Mouse (Mus musculus) layer of hippocampus, postnatal 14 days (tissue): ENCODE data around the gene Klhl23. TPM values are rescaled to one million over a fixed set of nuclear protein-coding genes. Genes with fewer than 3 reads are reported as not detected.
A peak's percentile ranks its signal among the peaks of the same experiment; 100 is the strongest.

Experiments used
- DNase-seq, 2 experiments: peaks; one replicate each; pipeline ENCODE4 v3.0.0; 2021 to 2022; ENCODE audit warnings: low spot score in 2 of 2, mixed read lengths in 1 of 2
- total RNA-seq, 2 experiments: library from RNA; stranded (reverse); gene quantifications; 2 replicates each; pipeline ENCODE4 v1.2.3; 2021

Klhl23 gene
- total RNA-seq, 2 experiments from 2014 or later: 60.8 to 63.5 TPM

DNA sequence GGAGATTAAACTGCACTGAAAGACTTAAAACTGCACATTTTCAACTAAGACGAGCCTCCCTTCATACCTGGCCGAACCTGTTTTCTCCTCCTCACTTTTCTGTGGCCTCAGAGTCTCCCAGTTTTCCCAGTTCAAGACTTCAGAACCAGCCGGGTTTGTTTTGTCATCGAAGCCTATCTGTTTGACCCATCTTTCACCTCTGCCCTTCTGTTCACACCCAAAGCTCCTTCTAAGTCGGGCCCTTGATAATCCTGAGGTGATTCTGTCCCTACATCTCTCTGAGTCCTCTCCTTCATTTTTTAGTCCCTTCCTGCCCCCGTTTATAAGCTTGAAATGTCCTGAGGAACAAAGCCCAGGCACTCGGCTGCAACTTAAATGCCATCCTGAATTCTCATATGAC, 6.3 kb downstream of the Klhl23 start:
- no peak for DNase-seq

DNA sequence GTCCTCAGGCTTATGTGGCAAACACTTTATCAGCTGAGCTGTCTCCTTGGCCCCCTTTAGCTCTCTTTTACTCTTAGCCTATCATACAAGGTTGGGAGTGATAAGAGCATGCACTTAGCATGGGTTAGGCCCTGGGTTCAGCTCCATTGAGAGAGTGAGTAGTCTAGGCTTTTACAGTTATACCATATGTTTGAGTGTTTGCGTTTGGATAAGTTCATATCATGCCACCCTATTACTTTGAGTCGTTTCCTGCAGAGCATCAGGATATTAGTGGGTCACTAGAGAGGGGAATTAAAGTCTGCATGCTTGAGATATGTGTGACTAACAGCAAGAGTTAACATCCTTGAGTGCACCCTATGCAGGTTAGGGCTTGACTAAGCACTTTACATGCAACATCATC, 7.9 kb downstream of the Klhl23 start:
- no peak for DNase-seq

DNA sequence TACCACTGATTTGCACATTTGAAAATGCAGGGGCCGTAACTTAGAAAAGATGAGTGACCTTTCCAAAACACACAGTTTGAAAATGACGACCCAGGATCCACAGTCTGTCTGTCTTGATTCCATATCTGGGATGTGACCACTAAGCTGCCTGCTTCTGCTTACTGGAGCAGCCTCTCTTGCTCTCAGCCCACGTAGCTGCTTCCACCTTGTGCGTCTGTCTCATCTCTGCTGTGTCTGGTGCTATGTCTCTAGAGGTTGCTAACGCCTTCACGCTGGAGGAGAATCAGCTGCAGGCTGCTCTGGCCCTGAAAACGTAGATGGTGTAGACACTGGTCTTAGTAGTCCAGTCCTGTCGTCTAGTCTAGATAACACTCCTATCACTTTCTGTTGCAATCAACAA, 8.4 kb downstream of the Klhl23 start:
- DNase-seq: no peak

DNA sequence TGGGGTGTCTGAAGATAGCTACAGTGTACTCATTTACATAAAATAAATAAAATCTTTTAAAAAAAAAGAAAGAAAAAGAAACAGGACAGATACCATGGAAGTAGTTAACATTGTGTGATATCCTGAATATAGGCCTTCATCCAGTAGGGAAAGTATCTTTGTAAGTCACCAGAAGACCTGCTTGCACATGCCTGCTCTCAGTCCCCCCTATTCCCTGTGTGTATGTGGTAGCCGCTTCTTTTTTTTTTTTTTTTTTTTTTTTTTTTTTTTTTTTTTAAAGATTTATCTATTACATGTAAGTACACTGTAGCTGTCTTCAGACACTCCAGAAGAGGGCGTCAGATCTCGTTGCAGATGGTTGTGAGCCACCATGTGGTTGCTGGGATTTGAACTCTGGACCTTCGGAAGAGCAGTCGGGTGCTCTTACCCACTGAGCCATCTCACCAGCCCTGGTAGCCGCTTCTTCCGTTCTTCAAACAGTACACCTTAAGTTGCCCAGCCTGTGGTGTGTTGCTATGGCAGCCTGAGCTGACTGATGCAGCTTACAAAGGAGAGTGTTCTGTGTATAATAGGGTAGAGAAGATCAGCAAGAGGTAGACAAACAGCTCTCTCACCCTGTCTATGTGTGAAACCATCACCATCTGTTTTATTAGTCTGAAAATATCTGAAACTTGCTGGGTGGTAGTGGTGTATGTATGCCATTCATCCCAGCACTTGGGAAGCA, 15.7 kb downstream of the Klhl23 start:
- DNase-seq: no peak

DNA sequence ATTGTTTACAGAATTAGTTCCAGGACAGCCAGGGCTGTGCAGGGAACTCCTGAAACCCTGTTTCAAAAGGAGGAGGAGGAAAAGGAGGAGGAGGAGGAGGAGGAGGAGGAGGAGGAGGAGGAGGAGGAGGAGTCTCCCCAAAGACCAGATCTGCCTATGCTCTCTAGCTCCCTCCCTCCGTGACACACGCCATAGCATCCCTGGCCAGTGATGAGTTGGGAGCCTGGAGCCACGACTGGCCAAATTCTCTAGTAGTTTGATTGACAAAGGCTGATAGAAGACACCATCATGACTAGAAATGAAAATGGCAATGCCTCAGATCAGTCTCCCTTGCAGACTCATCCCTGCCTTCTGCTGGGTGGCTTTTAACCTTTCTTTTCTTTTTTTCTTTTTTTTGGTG, 16.3 kb downstream of the Klhl23 start:
- DNase-seq: no peak

DNA sequence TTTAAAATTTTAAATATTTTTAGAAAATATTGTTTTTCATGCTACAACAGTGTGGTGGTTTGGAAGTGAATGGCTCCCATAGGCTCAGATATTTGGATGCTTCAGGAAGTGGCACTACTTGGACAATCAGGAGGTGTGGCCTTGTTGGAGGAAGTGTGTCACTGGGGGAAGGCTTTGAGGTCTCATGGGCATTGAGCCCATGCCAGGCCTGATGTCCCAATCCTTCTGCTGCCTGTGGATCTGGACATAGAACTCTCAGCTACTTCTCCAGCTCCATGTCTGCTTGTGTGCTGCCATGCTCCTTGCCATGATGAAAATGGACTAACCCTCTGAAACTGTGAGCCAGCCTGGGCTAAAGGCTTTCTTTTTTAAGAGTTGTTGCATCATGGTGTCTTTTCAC, 17.0 kb downstream of the Klhl23 start:
- DNase-seq: no peak

DNA sequence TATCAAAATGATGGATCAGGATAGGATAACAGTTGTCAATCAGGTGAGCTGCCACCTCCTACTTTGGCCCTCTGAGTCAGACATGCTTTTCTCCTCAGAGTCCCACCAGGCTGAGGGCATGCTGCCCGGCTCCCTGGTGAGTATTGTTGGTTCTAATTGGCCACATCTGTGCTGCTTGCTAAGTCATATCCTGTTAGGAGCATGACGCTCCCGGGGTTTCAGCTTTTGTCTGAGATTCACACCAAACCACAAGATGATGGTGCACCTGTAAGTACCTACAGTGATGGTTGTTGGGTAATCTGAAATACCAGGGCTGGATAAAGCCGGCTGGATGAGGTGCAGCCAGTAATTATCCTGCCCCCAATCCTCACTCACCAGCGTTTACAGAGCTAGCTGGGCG, 18.5 kb downstream of the Klhl23 start:
- DNase-seq: no peak

DNA sequence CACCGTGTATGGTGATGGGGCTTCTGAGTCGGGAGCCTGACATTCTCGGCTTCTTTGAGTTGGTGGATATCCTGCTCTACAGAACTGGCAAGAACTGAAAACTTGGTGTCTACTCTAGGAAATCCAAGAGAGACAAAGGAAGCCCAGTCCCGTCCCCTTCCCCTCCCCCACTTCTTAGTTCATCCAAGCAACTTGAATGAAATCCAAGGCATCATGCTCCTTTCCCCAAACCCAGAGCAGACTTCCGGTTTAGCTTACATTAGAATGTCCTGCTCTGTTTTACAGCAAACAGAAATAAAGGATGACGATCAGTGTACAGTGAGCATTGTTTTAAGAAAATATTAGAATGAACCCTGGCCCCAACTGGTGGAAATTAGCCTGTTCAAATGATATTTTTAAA, 27.5 kb downstream of the Klhl23 start:
- no peak for DNase-seq

DNA sequence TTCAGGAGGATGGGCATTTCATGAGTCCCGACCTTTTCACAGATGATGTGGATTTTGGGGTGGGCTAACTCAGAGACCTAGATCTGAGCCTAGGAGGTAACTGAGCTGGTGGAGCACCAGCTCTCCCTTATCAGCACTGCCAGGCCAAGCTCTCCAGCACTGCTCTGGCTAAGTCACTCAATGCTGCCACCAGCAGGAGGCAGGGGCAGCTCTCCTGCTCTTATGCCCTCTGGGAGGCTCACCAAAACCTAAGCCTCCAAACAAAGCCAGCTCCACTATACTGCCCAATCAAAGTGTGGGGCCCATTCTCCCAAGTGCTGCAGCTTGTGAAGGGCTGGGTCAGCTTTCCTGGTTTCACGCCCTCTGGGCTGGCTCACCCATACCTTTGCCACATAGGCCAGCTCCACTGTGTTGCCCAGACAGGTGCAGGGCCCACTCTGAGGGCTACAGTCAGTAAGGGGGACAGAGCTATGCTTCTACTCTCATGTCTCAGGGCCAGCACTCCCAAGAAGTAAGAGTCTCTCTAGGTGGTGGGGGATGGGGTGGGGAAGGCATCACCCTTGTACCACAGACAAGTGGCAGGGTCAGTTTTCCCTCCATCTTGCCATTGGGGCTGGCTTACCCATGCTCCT, 29.8 kb downstream of the Klhl23 start:
- no peak for DNase-seq

DNA sequence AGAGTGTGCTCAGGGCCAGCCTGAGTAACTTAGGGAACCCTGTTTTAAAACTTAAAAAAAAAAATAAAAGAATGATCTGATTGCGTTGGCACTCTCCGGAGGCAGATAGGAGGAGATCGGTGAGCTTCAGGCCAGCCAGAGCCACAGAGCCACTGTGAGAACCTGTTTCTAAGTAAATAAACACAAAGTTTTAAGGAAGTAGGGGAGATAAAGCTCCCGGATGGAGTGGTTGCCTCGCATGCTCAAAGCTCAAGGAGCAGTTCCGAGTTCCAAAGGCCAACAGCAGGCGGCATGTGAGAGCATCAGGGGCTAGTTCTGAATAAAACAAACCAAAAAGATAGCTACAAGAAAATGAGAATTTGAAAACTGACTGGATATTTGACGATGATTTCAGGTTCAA, 34.6 kb downstream of the Klhl23 start:
- DNase-seq: no peak

DNA sequence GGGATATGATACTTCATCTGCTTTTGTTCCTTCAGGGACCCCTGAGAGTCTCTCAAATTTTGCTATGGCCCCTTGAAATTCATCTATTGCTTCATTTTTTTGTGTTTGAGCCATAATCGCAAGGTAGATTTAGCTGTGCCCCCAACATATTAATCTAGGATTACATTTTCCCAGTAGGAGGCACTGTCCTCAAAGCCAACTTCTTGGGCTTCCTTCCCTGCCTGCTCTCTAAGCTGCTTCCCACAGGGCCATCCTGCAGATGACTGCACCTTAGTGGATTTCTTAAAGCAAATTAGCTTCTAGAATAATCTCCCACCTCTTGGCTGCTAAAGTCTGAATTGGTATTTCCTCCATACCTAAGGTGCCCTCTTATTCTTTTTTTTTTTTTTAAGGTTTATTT, 36.1 kb downstream of the Klhl23 start:
- DNase-seq: no peak

DNA sequence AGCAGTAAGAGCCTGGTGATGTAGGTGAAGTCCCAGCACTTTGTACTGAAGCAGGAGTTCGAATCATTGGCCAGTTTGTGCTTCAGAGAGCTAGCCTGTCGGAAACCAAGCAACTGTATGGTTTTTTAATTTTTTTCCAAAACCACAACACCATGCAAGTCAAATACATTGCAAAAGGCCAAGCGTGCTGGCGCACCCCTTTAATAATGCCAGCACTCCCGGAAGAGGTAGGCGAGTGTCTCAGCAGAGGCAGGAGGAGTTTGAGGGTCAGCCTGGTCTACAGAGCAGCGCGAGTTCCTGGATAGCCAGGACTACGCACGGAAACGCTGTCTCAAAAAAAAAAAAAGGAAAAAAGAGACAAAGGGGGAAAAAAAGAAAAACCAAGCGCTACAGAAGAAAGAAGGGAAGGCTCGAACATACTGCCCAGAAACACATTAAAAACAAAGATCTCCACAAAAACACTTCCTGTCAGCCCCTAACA, 39.3 kb downstream of the Klhl23 start:
- DNase-seq: peak in 1 of 2 experiments; percentile 18

DNA sequence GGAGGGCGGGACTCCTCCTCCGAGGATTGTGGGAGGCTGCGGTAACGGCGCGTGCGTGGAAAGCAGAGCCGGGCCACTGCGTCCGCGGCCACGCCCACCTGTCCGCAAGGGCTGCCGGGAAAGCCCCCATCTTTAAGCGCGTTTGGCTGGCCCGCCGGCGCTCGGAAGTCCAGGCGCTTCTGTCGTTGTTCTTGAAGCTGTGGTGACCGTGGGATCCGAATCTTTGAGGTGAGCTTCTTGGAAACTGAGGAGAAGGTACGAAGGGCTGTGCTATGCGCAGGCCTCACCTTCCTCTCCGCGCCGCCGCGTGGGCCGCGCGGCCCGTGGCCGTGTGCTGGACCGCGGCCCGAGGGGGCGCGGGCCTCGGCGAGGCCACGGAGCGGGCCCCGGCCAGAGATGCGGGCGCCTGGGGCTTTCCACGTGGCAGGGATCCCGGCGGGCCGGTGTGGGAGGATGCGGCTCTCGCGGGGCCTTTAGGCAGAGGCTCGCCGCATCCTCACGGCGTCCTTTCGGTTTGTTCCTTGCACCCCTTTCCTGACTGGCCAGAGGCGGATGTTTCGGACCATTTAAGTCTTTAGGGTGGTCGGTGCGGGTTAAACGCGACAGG, 39.8 kb downstream of the Klhl23 start, which contains the start of gene Ssb:
Gene Ssb (plus strand): TSS at position 78 of the 607 bp plus-strand sequence.
- peak; percentile 88 to 94 for DNase-seq

DNA sequence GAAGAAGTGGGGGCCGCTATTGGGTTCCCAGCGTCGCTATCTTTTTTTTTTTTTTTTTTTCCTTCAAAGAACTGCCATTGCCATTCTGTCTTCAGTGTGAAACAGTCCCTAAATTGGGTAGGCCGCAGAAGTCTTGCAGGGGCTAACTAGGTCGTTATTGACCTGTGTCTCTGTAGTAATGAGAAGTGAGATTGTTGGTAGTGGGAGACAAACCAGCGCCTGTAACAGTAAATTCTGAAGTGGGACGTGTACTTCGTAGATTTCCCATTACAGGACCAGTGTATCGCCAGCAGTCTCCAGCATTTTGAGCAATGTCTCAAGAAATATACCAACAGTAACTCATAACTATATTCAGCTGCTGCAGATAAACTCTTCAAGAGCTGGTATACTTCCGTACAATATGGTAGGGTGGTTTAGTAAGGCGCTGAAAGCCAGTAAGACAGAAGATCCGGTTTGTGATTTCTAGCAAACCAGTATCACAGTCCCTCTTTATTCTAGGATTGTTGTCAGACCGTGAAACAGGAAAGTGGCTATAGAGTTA, 40.4 kb downstream of the Klhl23 start:
- no peak for DNase-seq

DNA sequence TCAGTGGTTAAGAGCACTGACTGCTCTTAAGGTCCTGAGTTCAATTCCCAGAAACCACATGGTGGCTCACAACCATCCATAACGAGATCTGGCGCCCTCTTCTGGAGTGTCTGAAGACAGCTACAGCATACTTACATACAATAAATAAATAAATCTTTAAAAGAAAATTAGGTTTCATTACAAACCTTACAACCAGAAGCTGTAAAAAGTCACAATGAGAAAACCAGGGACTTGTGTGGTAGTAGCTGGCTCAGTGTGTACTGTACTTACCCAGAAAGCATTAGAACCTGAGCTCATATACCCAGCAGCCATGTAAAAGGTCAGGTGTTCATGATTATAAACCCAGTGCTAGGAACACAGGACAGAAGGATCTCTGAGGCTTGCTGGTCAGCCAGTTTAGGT, 62.2 kb downstream of the Klhl23 start:
- no peak for DNase-seq

DNA sequence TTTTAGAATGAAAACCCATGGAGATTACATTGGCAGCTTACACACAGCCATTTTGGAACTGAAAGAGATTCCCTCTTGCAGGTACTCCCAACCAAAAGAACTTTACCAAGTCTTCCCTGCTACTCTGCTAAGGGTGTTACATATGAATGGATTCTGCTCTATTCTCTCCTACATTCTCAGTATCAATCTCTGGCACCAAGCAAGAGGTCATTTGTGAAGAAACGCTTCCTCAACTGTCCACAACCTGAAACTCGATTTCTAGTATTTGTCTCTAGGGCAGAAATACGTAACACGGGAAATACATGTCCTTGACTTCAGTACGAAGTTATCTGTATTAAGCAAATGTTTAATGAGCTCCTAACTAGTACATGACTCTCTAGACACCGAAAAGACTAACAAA, 62.8 kb downstream of the Klhl23 start:
- DNase-seq: no peak

DNA sequence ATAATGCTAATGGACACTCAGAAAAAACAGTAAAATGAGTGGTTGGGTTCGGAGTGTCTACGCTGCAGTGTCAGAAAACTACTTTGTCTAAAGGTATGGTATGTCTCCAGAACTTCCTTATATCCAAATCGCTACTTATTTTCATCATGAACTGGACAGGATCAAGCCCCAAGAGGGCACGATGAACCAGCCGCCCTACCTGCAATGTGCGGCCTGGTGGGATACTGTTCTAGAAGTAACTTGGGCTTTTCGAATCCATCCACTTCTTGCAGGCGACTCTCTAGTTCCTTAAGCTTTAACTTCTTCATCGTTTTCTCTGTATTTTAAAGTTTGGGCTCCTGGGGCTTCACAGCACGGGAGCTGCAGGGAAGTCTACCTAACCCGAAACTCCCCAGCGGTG, 63.3 kb downstream of the Klhl23 start:
- DNase-seq: peak in 1 of 2 experiments; percentile 12

DNA sequence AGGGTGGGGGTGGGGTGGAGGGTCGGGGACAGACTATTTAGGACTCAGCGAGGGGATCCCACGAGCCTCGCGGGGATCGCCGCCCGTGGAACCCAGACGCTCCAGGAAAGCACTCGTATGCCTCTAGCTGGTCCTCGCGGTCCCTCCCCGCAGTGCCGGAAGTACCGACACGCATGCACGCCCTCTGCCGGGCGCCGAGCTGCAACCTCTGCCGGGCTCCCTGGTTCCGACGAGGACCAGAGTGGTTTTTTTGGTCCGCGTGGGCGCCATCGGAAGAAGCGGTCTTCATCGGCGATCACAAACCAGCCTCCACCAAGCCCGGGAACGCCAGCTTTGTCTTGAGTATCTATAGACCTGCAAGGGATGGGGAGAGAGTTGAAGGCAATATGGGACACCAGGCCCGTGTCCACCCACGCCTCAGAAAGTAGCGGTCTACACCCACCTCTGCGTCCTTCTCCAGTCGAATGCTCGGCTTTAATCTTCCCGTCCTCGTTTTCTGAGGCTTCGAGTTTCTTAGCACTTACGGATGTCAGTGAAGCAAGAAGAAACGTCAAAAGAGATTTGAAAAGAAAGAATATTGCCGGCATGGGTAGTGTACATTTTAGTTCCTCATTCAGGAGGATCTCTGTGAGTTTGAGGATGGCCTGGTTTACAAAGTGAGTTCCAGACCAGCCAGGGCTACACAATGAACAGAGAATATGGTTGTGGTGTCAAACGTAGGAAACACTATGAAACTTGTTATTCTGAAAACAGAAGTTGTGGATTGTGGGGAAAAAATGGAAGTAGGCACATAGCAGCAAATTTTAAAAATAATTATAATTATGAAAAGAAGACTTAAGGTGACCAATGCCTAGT, 63.9 kb downstream of the Klhl23 start, which contains the start of gene Mettl5:
Gene Mettl5 (minus strand): TSS at position 165 of the 855 bp plus-strand sequence.
- DNase-seq: peak; percentile 84 to 88
